Mouse (Mus musculus) ovary, postnatal 10 days (tissue): ENCODE results near the gene Hat1.

Experiments used
- DNase-seq: peaks from one replicate; pipeline ENCODE4 v3.0.0; 2022; ENCODE audit warnings: low spot score

The Hat1 gene

DNA sequence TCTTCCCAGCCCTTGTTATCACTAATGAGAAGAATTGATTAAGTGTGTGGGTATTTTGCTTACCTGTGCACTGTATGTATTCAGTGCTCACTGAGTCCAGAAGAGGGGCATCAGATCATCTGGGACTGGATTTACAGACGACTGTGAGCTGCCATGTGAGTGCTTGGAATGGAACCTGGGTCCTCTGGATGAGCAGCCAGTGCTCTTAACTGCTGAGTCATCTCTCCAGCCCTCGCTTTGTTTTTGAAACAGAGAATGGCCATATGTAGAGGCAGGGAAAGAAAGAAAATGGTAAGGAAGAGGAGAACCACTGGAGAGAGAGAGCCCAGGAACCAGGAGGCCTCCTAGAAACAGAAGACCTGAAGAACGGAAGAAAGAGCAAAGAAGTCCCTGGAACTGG, 73.8 kb downstream of the Hat1 start:
- no peak for DNase-seq

DNA sequence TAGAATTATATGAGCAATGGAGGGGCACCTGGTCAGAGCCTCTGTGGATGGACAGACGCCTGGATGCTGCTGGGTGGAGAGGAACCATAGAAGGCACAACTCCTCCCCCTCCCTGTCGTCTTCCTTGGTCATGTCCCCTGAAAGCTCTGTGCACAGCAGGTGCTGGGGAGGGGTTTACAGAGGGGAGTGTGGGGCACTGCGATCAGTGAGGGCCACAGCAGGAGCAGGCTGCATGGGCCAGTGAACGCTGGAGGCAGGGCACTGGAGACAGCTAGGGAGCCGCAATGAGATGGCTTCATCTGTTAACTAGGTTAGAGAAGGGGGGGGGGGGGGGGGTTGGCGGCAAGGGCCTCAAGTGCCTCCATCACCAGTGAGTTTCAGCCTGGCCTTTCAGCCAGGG, 77.3 kb downstream of the Hat1 start:
- no peak for DNase-seq

DNA sequence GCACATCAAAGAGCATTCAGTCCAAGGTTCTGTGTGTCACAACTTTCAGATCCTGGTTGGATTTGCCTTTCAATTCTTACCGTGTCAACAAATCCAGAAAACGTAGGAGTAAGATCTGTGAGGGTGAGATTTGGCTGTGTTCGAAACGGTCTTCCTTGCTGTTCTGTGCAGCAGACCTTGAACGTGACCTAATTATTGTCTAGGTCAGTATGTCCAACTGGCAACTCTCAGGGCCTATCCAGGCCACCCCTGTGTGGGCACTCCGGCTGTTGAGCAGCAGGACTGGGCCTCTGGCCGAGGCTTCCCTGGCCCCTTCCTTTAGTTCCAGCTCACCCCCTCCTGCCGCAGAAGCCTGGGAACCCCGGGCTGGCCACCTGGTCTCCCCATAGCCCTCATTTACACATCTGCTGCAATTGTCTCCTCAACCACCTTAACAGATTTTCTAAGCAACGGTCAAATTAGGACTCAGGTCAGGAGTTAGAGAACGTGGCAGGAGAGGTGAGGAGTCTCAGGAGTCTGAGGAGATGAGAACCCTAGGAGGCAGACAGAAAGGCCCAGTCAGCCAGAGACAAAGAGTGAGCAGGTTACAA, 78.2 kb downstream of the Hat1 start:
- no peak for DNase-seq

GRCm38 (mm10) chr2:71471094-71471493, 82.3 kb downstream of the Hat1 start:
- DNase-seq = no peak

DNA sequence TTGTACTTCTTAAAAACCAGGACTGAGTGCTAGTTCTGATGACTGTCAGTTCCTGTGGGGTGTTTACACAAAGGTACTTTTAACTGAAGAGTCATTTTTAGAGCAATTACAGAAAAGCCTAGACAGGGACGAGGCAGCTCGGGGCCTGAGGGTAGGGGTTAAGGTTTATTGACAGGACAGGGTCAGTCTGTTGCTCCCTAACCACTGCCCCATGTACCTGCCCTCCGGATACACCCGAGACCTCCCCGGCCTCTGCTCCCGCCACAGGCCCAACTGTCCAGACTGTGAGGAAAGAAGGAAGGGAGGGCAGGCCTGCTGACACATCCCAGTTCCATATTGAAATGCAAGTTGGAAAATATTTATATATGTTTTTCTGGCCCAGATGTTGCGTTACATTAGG, 85.1 kb downstream of the Hat1 start:
- DNase-seq = no peak

DNA sequence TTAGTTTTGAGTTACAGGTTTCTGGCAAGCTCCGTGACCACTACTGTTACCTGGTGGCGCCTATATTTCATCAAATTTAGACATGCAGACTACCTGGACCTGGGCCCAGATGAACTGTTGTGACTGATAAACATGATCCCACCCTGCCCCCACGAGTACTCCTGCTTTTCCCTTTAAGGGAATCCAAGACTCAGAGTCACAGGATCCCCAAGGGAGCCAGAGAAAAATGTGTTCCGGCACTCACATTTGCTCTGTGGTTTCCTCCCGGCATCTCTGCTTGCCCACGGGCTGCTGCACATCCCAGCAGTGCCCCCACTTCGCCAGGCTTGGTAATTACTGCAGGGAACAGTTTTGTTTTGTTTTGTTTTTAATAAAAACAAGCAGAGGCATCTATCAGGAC, 85.6 kb downstream of the Hat1 start:
- DNase-seq = no peak

GRCm38 (mm10) chr2:71475311-71475710, 86.6 kb downstream of the Hat1 start:
- no peak for DNase-seq

GRCm38 (mm10) chr2:71475760-71476159, 87.0 kb downstream of the Hat1 start:
- DNase-seq = no peak

DNA sequence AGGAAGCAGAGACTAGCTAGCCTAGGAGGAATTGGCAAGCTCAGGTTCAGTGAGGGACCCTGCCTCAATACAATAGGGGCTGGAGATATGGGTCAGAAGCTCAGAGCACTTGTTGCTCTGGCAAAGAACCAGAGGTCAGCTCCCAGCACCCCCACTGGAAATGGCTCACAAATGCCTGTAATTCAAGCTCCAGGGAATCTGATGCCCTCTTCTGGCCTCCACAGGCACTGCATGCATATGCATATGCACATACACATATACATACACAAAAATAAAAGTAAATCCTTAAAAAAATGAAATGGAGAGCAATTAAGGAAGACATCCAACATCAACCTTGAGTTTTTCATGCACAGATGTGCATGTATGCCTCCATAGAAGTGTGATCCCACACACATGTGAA, 89.0 kb downstream of the Hat1 start:
- no peak for DNase-seq

DNA sequence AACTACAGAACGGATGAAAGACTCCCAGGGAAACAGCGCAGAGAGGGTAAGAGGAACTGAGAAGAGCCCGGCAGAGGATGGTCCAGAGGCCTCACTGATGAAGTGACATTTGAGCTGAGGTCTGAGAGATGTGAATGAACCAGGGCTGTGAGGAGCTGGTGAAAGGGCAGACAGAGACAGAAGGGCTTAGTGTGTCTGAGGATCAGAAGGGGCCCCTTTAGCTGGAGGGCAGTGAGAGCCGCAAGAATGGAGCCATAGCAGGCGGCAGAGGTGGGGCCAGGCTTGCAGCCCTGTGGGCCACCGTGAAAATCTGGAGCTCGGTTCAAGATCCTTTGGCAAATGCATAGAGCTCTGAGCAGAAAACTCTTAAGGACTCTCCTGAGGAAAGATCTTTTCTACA, 91.2 kb downstream of the Hat1 start:
- no peak for DNase-seq

DNA sequence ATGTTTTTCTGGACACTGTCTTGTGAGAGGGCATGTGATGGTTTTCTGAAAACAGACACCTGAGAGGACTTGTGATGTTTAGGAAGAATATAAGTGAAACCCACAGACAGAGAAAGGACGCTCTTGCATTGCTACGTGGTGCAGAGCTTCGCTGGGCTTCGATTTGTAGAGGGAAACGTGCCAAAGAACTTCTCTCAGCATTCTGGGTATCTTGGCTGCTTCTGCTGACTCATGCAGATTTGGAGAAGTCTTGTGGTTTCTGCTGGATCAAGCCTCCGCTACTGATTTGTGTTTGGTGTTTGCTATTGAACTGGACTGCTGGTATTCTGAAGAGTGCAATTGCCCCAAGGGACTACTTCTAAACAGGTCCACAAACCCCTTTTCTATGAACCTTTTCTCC, 93.1 kb downstream of the Hat1 start:
- no peak for DNase-seq

DNA sequence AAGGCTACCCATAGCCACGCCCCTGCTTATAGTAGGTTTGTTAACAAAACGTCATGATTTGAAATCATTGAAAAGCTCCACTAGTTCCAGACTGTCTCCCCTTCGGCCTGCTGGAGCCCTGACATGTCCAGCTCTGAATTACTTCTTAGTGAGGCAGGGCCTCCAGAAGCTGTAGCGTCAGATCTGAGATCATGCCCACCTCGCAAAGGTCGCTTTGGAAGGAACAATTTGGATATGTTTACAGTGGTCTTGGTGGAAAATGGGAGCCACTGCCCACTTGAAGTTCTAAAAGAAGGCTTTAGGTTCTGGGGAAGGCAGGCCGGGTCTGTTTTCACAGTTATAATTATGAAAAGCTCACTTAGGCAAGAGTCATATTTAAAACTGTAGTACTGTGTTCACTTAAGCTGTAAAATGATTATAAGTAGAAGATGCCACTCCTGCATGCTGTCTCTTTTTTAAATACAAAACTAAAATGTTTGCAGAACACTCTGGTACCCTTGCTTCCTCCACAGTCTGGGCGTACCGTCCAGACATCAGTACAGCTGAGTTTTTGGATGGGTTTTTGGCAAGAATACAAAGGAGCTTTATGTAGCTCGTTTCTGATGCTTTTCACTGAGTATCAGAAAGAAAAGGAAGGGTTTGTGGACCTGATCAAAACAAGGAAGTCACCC, 94.4 kb downstream of the Hat1 start:
- DNase-seq = no peak

GRCm38 (mm10) chr2:71483717-71484066, 94.9 kb downstream of the Hat1 start:
- DNase-seq = no peak
